Mouse (Mus musculus) adrenal gland, adult 2 months (tissue): ENCODE measurements around the gene Ska2. TPM values are rescaled to one million over a fixed set of nuclear protein-coding genes. Genes with fewer than 3 reads are reported as not detected.

ENCODE experiments used
- DNase-seq: peaks from one replicate; pipeline ENCODE4 v3.0.0; 2021
- microRNA-seq, 2 experiments: library from miRNA; unstranded; fragments of <30 nt; microRNA quantifications; one replicate each; pipeline ENCODE4 v1.2.0; 2021
- polyA plus RNA-seq: library from polyadenylated mRNA; depleted of rRNA; stranded (reverse); fragments of >200 nt; gene quantifications from 2 replicates; pipeline ENCODE4 v1.2.3, GENCODE M21; 2012; rRNA removed
- total RNA-seq, 2 experiments: library from RNA; stranded (reverse); gene quantifications; 2 replicates each; pipeline ENCODE4 v1.2.3; 2021

Ska2 gene
- total and polyA plus RNA-seq, 3 experiments, result 0.94 to 6.7 (median 4.6) TPM

- DNase-seq, result no peak
Measured at GRCm38 (mm10) chr11:87173625-87174024, 64.6 kb downstream of the Ska2 start.

Small RNA genes within 50 kb of the gene (microRNA-seq; reads per million reads assigned to microRNA genes)
- 41.8 to 104 reads per million in 2 experiments for gene Mir301

Other genes with a start within 250 kb of the Ska2 start
- 10 to 100 TPM; 21.6 to 32.2 TPM for gene Ypel2, start 115.5 kb upstream of the Ska2 start, total RNA-seq
- gene Ypel2, start 115.5 kb upstream of the Ska2 start, polyA plus RNA-seq, result 13.1 and 16.2 TPM in 2 replicates
- gene Gdpd1, start 35.2 kb upstream of the Ska2 start, total RNA-seq, result 1 to 10 TPM; 3.1 to 6.4 TPM
- gene Gdpd1, start 35.2 kb upstream of the Ska2 start, polyA plus RNA-seq, result 0.95 and 1.1 TPM in 2 replicates
- gene Smg8, start 22.5 kb upstream of the Ska2 start, total RNA-seq, result 10 to 100 TPM; 15.6 to 25.0 TPM
- gene Smg8, start 22.5 kb upstream of the Ska2 start, polyA plus RNA-seq, result 3.4 and 5.2 TPM in 2 replicates
- gene Prr11, start 526 bp upstream of the Ska2 start, total RNA-seq, result 1 to 10 TPM in 1 of 2 experiments, under 1 TPM in 1; 0.95 to 1.0 TPM
- 0.04 and 0.21 TPM in 2 replicates for gene Prr11, start 526 bp upstream of the Ska2 start, polyA plus RNA-seq
- 10 to 100 TPM; 13.4 to 16.6 TPM for gene Trim37, start 17.8 kb downstream of the Ska2 start, total RNA-seq
- gene Trim37, start 17.8 kb downstream of the Ska2 start, polyA plus RNA-seq, result 1.2 and 1.9 TPM in 2 replicates
- gene Ppm1e, start 249.8 kb downstream of the Ska2 start, total RNA-seq, result 10 to 100 TPM; 21.6 to 28.1 TPM
- gene Ppm1e, start 249.8 kb downstream of the Ska2 start, polyA plus RNA-seq, result 5.5 and 5.9 TPM in 2 replicates